Mouse (Mus musculus) inflammation-experienced regulatory T-cells, adult 6 months (primary cell): Measurements from ENCODE around the gene Mink1. TPM values are rescaled to one million over a fixed set of nuclear protein-coding genes. Genes with fewer than 3 reads are reported as not detected.

Source experiments
- ATAC-seq: one replicate; pipeline ENCODE4 v1.8.0; 2017
- polyA plus RNA-seq, 3 experiments: library from polyadenylated mRNA; unstranded; fragments of 100-300 nt; shearing (Covaris generic); gene quantifications; one replicate each; pipeline ENCODE4 v1.2.1; 2017

Gene Mink1
- polyA plus RNA-seq, 3 experiments from 2014 or later: 6.2 to 11.8 (median 9.2) TPM

- peak; percentile 50 for ATAC-seq
Measured at GRCm38 (mm10) chr11:70595638-70596037, 33.0 kb downstream of the Mink1 start.

- no peak for ATAC-seq
Measured at GRCm38 (mm10) chr11:70596094-70596493, 33.4 kb downstream of the Mink1 start.

GRCm38 (mm10) chr11:70597301-70597700, 34.6 kb downstream of the Mink1 start:
- peak; percentile 8 for ATAC-seq

- no peak for ATAC-seq
Measured at GRCm38 (mm10) chr11:70598451-70598953, 35.8 kb downstream of the Mink1 start.

GRCm38 (mm10) chr11:70605024-70605566, 42.4 kb downstream of the Mink1 start:
- peak; percentile 77 for ATAC-seq

GRCm38 (mm10) chr11:70606717-70607116, 44.0 kb downstream of the Mink1 start:
- ATAC-seq: no peak

- no peak for ATAC-seq
Measured at GRCm38 (mm10) chr11:70607611-70608010, 44.9 kb downstream of the Mink1 start.

- ATAC-seq: no peak
Measured at GRCm38 (mm10) chr11:70608381-70609066, 45.8 kb downstream of the Mink1 start.

GRCm38 (mm10) chr11:70610752-70611151, 48.1 kb downstream of the Mink1 start:
- no peak for ATAC-seq

- no peak for ATAC-seq
Measured at GRCm38 (mm10) chr11:70612505-70612904, 49.8 kb downstream of the Mink1 start.

GRCm38 (mm10) chr11:70615074-70615473, 52.4 kb downstream of the Mink1 start:
- ATAC-seq: peak; percentile 96

GRCm38 (mm10) chr11:70615516-70616093, 52.9 kb downstream of the Mink1 start, which contains the start of gene 4930544D05Rik:
TSS of gene 4930544D05Rik (plus strand) at chr11:70615848.
- ATAC-seq: peak; percentile 74

- no peak for ATAC-seq
Measured at GRCm38 (mm10) chr11:70619101-70619500, 56.4 kb downstream of the Mink1 start, which contains the start of gene Chrne. TSS of gene Chrne (minus strand) at chr11:70619216.

GRCm38 (mm10) chr11:70621972-70622814, 59.5 kb downstream of the Mink1 start:
- ATAC-seq: peak; percentile 54

- no peak for ATAC-seq
Measured at GRCm38 (mm10) chr11:70623053-70623742, 60.5 kb downstream of the Mink1 start.

- no peak for ATAC-seq
Measured at GRCm38 (mm10) chr11:70625473-70625872, 62.8 kb downstream of the Mink1 start.

- no peak for ATAC-seq
Measured at GRCm38 (mm10) chr11:70626877-70627276, 64.2 kb downstream of the Mink1 start.

- ATAC-seq: no peak
Measured at GRCm38 (mm10) chr11:70628431-70628830, 65.8 kb downstream of the Mink1 start.

GRCm38 (mm10) chr11:70629557-70629956, 66.9 kb downstream of the Mink1 start:
- ATAC-seq: no peak

GRCm38 (mm10) chr11:70630129-70630528, 67.4 kb downstream of the Mink1 start:
- ATAC-seq: no peak

GRCm38 (mm10) chr11:70635601-70636000, 72.9 kb downstream of the Mink1 start:
- no peak for ATAC-seq

GRCm38 (mm10) chr11:70637764-70638163, 75.1 kb downstream of the Mink1 start:
- ATAC-seq: no peak
